Mouse (Mus musculus) small intestine, adult 2 months (tissue): ENCODE measurements around the gene Ppp1r1b. TPM values are rescaled to one million over a fixed set of nuclear protein-coding genes. Genes with fewer than 3 reads are reported as not detected.

Experiments
- H3K27ac ChIP-seq: fragments of 200-500 bp; 2 replicates; pipeline ENCODE4 v1.5.1; 2012; ENCODE audit warnings: low read depth, low read length, control low read depth, inconsistent platforms; ENCODE audit not compliant: insufficient read depth
- H3K27me3 ChIP-seq: fragments of 200-500 bp; 2 replicates; pipeline ENCODE4 v1.6.1; 2012; ENCODE audit warnings: mild to moderate bottlenecking, moderate library complexity, low read length, inconsistent platforms; ENCODE audit not compliant: control insufficient read depth, insufficient read depth
- H3K36me3 ChIP-seq: fragments of 200-500 bp; 2 replicates; pipeline ENCODE4 v1.6.1; 2012; ENCODE audit warnings: mild to moderate bottlenecking, low read length, control low read depth, inconsistent platforms; ENCODE audit not compliant: control insufficient read depth, insufficient read depth
- H3K4me1 ChIP-seq: fragments of 200-500 bp; 2 replicates; pipeline ENCODE4 v1.6.1; 2012; ENCODE audit warnings: low read length, inconsistent platforms, mixed read lengths; ENCODE audit not compliant: control insufficient read depth, insufficient read depth, insufficient read length
- H3K4me3 ChIP-seq: fragments of 200-500 bp; 2 replicates; pipeline ENCODE4 v1.5.1; 2012; ENCODE audit warnings: low read depth, mild to moderate bottlenecking, control low read depth, inconsistent platforms, low read length, moderate library complexity
- CTCF ChIP-seq: fragments of 200-500 bp; IDR thresholded peaks from 2 replicates; pipeline ENCODE4 v1.5.1; 2012; ENCODE audit warnings: low read depth, mild to moderate bottlenecking, control low read depth, inconsistent platforms, low read length, moderate library complexity, mixed read lengths; ENCODE audit not compliant: insufficient replicate concordance, insufficient read length; ENCODE audit errors: extremely low read depth
- POLR2A ChIP-seq: fragments of 200-500 bp; IDR thresholded peaks from 2 replicates; pipeline ENCODE4 v1.6.1; 2012; ENCODE audit warnings: low read depth, mild to moderate bottlenecking, control low read depth, inconsistent platforms, low read length, moderate library complexity
- WGBS: fragments of 180-500 bp; shearing (Covaris S2); methylation state at CpG from one replicate; pipeline ENCODE4 v1.1.7; 2018; 5-methylcytosine and 5-hydroxymethylcytosine counted together
- polyA plus RNA-seq: library from polyadenylated mRNA; depleted of rRNA; stranded (reverse); fragments of >200 nt; gene quantifications from 2 replicates; pipeline ENCODE4 v1.2.3, GENCODE M21; 2012; rRNA removed

Ppp1r1b gene
- polyA plus RNA-seq, result 86.8 and 270 TPM in 2 replicates

DNA sequence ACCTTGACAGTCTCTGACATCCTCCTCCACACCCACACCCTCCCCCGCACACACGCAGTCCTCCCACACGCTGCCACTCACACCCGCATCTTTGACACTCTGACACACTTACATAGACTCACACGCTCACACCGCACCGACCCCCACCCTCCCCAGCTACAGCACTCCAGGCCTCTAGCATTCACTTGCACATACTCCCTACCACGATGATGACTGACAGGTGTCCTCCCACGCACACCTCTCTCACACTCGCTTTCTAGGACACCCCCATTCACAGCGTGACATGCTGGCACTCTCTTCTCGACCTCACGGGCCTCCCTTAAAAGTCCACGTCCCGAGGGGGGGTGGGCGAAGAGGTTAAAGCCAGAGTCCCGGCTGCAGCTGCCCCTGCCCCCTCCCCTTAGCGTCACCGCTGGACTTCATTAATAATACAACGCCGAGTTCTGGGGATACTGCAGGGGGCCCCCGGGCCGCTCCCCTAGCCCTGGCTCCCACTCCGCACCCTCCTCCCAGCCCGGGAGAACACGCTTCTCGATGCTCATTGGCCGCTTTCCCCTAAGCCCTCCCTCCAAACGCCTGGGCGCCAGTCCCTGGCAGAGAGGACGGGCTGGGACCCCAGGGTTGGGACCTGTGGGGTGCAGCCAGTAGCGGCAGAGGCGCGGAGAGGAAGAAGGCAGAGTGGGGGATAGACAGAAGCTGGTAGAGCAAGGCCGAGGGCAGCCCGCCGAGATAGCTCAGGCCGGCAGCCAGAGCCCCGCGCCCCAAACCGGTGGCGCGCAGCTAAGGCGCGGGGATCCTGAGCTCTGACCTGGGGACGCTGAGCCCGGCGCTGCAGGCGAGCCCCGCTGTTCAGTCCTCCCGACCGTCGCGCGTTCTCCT lies at the start of gene Ppp1r1b:
Gene Ppp1r1b (plus strand): TSS at position 322 of the 879 bp plus-strand sequence.
- peaks cover 27% of the 10 kb centered on the region for H3K4me1 ChIP-seq
- TF ChIP-seq POLR2A (peak; percentile 67; the same call in 1 of the 2 replicates), CTCF (no peak)
- H3K4me3 ChIP-seq, result peak within 1 kb of the TSS; percentile 86
- no peaks in the 10 kb centered on the region; the same call in 1 of the 2 replicates for H3K27me3 ChIP-seq
- WGBS, result under 1% methylated on average over 54 of the region's 55 CpGs
- peaks cover 16% of the 10 kb centered on the region for H3K36me3 ChIP-seq
- peak within 1 kb of the TSS; percentile 99 for H3K27ac ChIP-seq

DNA sequence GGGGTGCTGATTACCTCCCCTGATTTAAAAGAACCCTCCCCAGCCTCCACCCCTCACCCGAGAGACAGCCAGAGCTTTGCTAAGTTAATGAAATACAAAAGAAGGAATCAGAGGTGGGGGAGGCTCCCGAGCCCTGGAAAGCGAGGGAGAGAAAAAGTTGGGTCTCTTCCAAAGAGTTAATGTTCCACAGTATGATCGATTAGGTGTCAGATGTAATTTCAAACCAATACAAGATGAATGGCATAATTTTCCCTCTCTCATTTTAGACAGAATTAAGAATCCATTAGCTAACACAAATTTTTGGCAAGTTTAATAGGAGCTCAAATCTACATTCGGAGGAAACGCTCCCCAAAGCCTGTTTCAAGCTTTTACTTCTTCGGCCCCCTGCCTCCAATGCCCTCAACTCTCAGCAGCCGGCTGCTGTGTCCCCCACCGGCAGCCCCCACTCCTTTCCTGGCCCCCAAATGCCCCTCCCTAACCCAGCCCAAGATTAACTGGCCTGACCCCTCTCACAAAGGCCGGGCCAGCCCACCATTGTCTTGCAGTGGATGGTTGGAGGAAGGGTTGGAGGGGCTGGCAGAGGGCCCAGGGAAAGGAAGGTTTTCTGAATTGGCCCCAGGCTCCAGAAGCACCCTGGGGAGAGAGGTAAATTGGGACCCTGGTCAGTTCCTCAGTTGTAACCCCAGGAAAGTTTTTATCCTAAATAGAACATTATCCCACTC lies 49.6 kb upstream of the Ppp1r1b start:
- H3K4me3 ChIP-seq, result no peak overlapping the region
- no peak overlapping the region for H3K27ac ChIP-seq
- TF ChIP-seq POLR2A, result no peak
- TF ChIP-seq CTCF, result no peak
- H3K36me3 ChIP-seq, result no peaks in the 10 kb centered on the region
- H3K27me3 ChIP-seq, result peaks cover 17% of the 10 kb centered on the region
- no peaks in the 10 kb centered on the region for H3K4me1 ChIP-seq
- 23% methylated on average over 10 of the region's 10 CpGs for WGBS

DNA sequence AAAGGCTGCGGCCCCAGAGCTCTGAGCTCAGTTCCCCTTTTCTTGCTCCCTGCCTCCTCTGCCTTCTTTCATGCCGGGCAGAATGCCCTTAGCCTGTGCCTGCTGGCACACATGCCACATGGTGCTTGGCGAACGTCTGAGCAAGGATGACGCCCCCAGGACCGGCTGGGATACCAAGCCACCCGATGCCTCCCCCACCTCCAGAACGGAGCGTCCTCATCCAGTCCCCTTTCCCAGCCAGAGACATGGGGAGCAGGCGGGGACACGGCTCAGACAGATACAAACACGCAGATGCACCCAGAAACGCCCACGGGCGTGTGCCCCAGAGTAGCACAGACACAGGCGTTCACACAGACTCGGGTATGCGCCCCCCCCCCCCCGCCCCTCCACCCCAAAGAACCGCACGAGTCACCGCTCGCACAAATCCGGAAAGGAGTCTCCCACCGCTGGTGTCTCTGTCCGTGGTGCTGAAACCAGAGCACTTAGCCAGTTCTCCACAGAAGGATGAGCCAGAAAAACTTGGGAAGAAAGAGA lies 34.3 kb upstream of the Ppp1r1b start:
- 3% methylated on average over 26 of the region's 26 CpGs for WGBS
- Histone ChIP-seq H3K36me3 (no peaks in the 10 kb centered on the region), H3K4me3 (no peak overlapping the region), H3K27me3 (peaks cover 27% of the 10 kb centered on the region), H3K27ac (no peak overlapping the region), H3K4me1 (no peaks in the 10 kb centered on the region)
- TF ChIP-seq CTCF (no peak), POLR2A (no peak)

DNA sequence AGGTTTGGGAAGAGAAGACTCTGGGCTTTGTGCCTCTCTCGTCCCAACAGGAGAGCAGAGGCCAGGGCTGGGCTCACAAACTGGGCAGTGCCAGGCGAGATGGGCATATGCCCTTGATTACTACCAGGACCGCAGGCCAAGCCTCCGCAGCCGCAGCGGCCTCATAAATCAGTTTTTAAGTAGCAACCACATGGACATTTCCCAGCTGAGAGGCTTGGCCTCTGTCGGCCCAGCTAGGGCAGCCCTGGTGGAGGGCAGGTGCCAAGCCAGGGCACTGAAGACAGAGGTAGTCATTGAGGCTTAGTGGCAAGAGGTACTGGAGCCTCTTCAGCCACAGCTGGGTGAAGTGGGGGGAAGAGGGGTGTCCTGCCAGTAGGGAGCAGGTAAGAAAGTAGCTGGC lies 30.7 kb upstream of the Ppp1r1b start:
- H3K36me3 ChIP-seq, result no peaks in the 10 kb centered on the region
- TF ChIP-seq POLR2A (no peak), CTCF (no peak)
- no peaks in the 10 kb centered on the region for H3K4me1 ChIP-seq
- no peak overlapping the region for H3K27ac ChIP-seq
- H3K4me3 ChIP-seq, result no peak overlapping the region
- WGBS, result 6% methylated on average over 7 of the region's 7 CpGs
- peaks cover 60% of the 10 kb centered on the region for H3K27me3 ChIP-seq

DNA sequence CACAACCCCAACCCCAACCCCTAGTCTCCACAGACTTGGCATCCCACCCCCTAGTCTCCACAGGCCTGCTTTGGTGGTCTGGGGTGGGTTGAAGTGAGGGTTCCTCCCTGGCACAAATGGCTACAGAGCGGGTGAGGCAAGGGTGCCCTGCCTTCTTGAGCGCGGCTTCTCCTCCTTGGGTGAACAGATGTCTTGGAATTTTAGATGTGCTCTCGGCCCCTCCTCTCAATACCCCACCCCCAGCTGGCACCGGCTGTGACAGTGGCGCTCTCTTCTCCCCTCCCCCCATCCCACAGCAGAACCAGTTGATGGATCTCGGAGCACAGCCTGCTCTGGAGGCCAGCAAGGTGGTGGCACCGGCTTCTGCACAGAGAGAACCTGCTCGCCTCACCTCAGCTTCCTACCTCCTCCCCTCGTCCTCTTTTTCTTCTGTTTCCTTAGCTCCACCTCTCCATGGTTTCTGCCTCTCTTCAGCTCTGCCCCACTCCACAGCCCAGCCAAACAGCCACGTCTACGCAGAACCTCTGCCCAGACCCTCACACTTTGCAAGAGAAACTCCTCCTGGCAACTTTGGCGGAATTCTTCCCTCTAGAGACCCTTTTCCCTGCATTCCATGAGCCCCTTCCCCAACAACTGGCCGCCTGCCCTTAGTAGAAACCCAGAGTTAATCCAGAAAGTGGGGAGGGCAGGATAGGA lies 29.6 kb upstream of the Ppp1r1b start:
- Histone ChIP-seq H3K27me3 (peaks cover 70% of the 10 kb centered on the region), H3K4me3 (no peak overlapping the region), H3K36me3 (no peaks in the 10 kb centered on the region), H3K4me1 (no peaks in the 10 kb centered on the region), H3K27ac (no peak overlapping the region)
- 2% methylated on average over 14 of the region's 14 CpGs for WGBS
- TF ChIP-seq POLR2A (no peak), CTCF (no peak)

DNA sequence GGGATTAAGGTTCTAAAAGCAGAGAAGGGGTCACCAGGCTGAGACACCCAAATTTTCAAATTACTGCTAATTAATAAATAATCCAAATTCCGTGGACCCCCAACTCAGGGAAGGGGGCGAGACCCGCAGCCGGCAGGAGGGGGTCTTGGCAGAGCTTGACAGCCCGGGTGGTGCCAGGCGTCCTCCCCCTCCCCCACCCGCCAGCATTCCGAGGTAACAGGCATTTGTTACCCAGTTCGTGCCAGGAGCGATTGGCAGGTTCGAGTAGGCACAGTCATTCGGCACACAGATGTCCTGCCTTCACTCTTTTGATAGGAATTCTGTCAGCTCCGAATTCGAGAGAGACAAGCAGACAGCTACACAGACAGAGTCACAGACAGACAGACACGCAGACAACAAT lies 29.1 kb upstream of the Ppp1r1b start:
- Histone ChIP-seq H3K4me3 (no peak overlapping the region), H3K27me3 (peaks cover 71% of the 10 kb centered on the region), H3K36me3 (no peaks in the 10 kb centered on the region), H3K27ac (no peak overlapping the region), H3K4me1 (no peaks in the 10 kb centered on the region)
- WGBS, result 5% methylated on average over 15 of the region's 15 CpGs
- TF ChIP-seq CTCF, result no peak
